ENCODE assay signal across 9 mouse cellular contexts in the genomic region with DNA sequence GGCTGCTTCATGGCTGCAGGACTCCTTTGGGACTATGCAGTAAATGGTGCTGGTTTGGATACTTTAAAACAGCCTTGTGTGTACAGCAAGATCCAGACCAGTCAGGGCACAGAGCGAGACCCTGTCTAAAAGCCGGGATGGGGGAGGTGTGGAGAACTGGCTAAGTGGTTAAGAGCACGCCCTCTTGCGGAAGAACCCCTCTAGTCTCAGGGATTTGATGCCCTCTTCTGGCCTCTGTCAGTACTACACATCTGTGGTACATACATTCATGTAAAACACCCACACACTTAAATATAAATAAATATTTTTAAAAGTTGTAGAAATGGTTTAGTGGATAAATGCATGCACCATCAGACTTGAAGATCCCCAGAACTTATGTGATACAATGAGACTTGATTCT. TPM values are rescaled to one million over a fixed set of nuclear protein-coding genes. Genes with fewer than 3 reads are reported as not detected.
DNase-seq lines count a peak whose midpoint lies in the region; ATAC-seq and TF ChIP-seq lines count a peak whose summit lies in the region.
"Had no signal": no experiment of that assay in that cellular context is flagged by ENCODE, and none has a peak within 500 bp of the region (broad histone marks: within the 10 kb centered on the region; RNA-seq: fewer than 3 reads in every experiment).

No protein-coding gene starts in this region.

- no peaks in the 10 kb centered on the region for H3K27me3 ChIP-seq in Patski

- CTCF ChIA-PET in Patski (lab: Charles Lee), result interaction anchor here (0.9 kb wide), 1 partner anchor 154 kb away, joined by 3 read pairs; no protein-coding TSS in a partner anchor

- TF ChIP-seq CTCF in Patski (IDR thresholded peaks at IDR 0.05), result peak; percentile 82

- peak; percentile 22 for DNase-seq in kidney, adult 9 months
- no peak for DNase-seq in kidney, adult 8-10 months
- DNase-seq in 416B (ENCODE audit: low read depth) (peak; percentile 83), Patski (ENCODE audit: low read depth, low spot score) (no peak)
- peak; percentile 81 for DNase-seq in induced T-regulatory cell, adult 2 months (ENCODE audit: low read depth)
- DNase-seq in cerebellum, postnatal 36 days, result no peak
- DNase-seq in heart, postnatal 25 days (ENCODE audit: low spot score), result no peak
- no peak for DNase-seq in frontal cortex, postnatal 10 days (ENCODE audit: low spot score in 2 of 2)

- intact Hi-C loops in heart, postnatal 25 days (cut with DNase I), result no loop called here

- in situ Hi-C loops in Patski (cut with MboI; ENCODE audit: low pct_unique_long_range_greater_than_20kb), result no loop called here

- POLR2A ChIA-PET in Patski (lab: Charles Lee), result no interaction called here

- no peak for ATAC-seq in Patski

RNA-seq across cellular contexts. Expression of a gene that starts 11.0 kb away (rescaled TPM):
- 0.67 TPM for polyA plus RNA-seq in Patski (2021)
- not detected for total RNA-seq in heart, postnatal 25 days (2021)
- total RNA-seq: heart, postnatal 10 days had no signal

RNA-seq across cellular contexts. Expression of a gene that starts 14.0 kb away (rescaled TPM):
- polyA plus RNA-seq in Patski (2021), result 86.0 TPM
- total RNA-seq in heart, postnatal 25 days (2021), result 10 to 100 TPM; 82.2 to 88.1 TPM

Comparison
In these comparisons a context has a peak if more than half of its experiments do, and no peak if none do; other contexts are left out.
1. DNase-seq: peak in kidney, adult 9 months (single experiment), 416B (single experiment) and induced T-regulatory cell, adult 2 months (single experiment); none in kidney, adult 8-10 months (0 of 2), Patski (single experiment), cerebellum, postnatal 36 days (0 of 2), heart, postnatal 25 days (single experiment) and frontal cortex, postnatal 10 days (0 of 2).